Mouse (Mus musculus) cerebellum, adult 2 months (tissue): ENCODE data around the gene Neb.

ENCODE experiments used
- CTCF ChIP-seq: fragments of 200-500 bp; IDR thresholded peaks from 2 replicates; pipeline ENCODE4 v1.5.1; 2011; ENCODE audit warnings: low read depth, mild to moderate bottlenecking, control low read depth, low read length, moderate library complexity, borderline replicate concordance; ENCODE audit not compliant: insufficient read depth
- POLR2A ChIP-seq: fragments of 200-500 bp; IDR thresholded peaks from 2 replicates; pipeline ENCODE4 v1.6.1; 2011; ENCODE audit warnings: low read length, control low read depth, borderline replicate concordance; ENCODE audit not compliant: insufficient read depth

DNA sequence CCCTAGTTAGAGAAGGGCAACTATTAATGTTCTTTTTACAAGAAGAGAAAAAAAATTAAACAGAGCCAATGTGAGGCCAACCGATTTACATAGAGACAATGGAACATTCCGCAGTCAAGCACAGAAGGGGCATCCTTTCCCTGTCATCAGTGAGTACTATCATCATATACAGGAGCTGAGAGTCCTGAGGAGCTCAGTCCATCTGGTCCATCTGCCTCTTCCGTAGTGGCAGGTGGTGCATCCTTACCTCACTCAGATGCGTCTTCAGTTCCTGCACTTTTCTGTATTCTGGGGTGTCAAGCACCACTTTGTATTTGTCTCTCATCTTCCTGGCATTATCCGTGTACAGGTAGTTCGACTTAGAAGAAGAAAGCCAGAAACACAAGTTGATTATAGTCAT is 184.6 kb downstream of the Neb start:
- no peak for TF ChIP-seq CTCF
- TF ChIP-seq POLR2A: peak; percentile 27; the same call in 1 of the 2 replicates
